33 mouse cellular contexts compared by ENCODE assay signal in genomic region chr4:138425028-138425427, GRCm38 (mm10). TPM values are rescaled to one million over a fixed set of nuclear protein-coding genes. Genes with fewer than 3 reads are reported as not detected.
"Had no signal": no experiment of that assay in that cellular context is flagged by ENCODE, and none has a peak within 500 bp of the region (broad histone marks: within the 10 kb centered on the region; RNA-seq: fewer than 3 reads in every experiment).

No protein-coding gene starts in this region.

- H3K4me1 ChIP-seq: heart, embryonic 10.5 days; heart, embryonic 12.5 days; hindbrain, embryonic 12.5 days; intestine, embryonic 15.5 days; limb, embryonic 10.5 days; limb, embryonic 12.5 days; liver, embryonic 13.5 days; liver, embryonic 15.5 days had no signal

- H3K9me3 ChIP-seq: hindbrain, embryonic 10.5 days; hindbrain, embryonic 12.5 days; intestine, embryonic 15.5 days; limb, embryonic 10.5 days; limb, embryonic 12.5 days; liver, embryonic 13.5 days; liver, embryonic 15.5 days had no signal

- H3K4me3 ChIP-seq: heart, embryonic 10.5 days; heart, embryonic 12.5 days; hindbrain, embryonic 10.5 days; hindbrain, embryonic 12.5 days; intestine, embryonic 15.5 days; layer of hippocampus, adult 2 months; left cerebral cortex, adult 2 months; limb, embryonic 10.5 days; limb, embryonic 12.5 days; liver, embryonic 13.5 days; liver, embryonic 15.5 days had no signal

- ATAC-seq: hindbrain, embryonic 16.5 days; inflammation-experienced regulatory T-cells, adult 6 months; intestine, embryonic 15.5 days; intestine, postnatal 0 days; liver, postnatal 0 days had no signal

- DNase-seq: gastrocnemius, postnatal 10 days; gastrocnemius, postnatal 25 days; heart, postnatal 10 days; heart, postnatal 4 days; kidney, adult 18-20 months; kidney, adult 8-10 months; kidney, postnatal 10 days; kidney, postnatal 25 days; kidney, postnatal 4 days; liver; liver, embryonic 13.5 days; liver, postnatal 0 days had no signal

- H3K36me3 ChIP-seq: heart, embryonic 10.5 days; heart, embryonic 12.5 days; hindbrain, embryonic 10.5 days; hindbrain, embryonic 12.5 days; intestine, embryonic 15.5 days; limb, embryonic 10.5 days; limb, embryonic 12.5 days; liver, embryonic 13.5 days; liver, embryonic 15.5 days had no signal

- H3K9ac ChIP-seq: heart, embryonic 12.5 days; hindbrain, embryonic 12.5 days; hindbrain, embryonic 14.5 days; intestine, embryonic 15.5 days; limb, embryonic 12.5 days; liver, embryonic 13.5 days; liver, embryonic 15.5 days; liver, postnatal 0 days had no signal

- H3K27ac ChIP-seq: heart, embryonic 10.5 days; hindbrain, embryonic 10.5 days; hindbrain, embryonic 12.5 days; hindbrain, embryonic 14.5 days; intestine, embryonic 15.5 days; layer of hippocampus, adult 2 months; left cerebral cortex, adult 2 months; limb, embryonic 10.5 days; limb, embryonic 12.5 days; liver, embryonic 13.5 days; liver, embryonic 15.5 days had no signal

- H3K4me2 ChIP-seq: heart, embryonic 12.5 days; hindbrain, embryonic 12.5 days; hindbrain, embryonic 14.5 days; intestine, embryonic 15.5 days; limb, embryonic 12.5 days; liver, embryonic 11.5 days; liver, embryonic 13.5 days; liver, embryonic 15.5 days had no signal

- H3K27me3 ChIP-seq: intestine, embryonic 15.5 days had no signal

RNA-seq across cellular contexts. Expression of gene Fam43b, which starts 28.7 kb away (rescaled TPM):
- total RNA-seq: gastrocnemius, postnatal 25 days; gastrocnemius, postnatal 4 days; granulocyte monocyte progenitor cell, adult 5-6 weeks; heart, adult 18-20 months; heart, adult 8-10 months; heart, postnatal 10 days; heart, postnatal 4 days had no signal
- polyA plus RNA-seq: heart, embryonic 14.5 days; hindbrain, embryonic 10.5 days; inflammation-experienced regulatory T-cells, adult 6 months; intestine, postnatal 0 days; kidney, embryonic 14.5 days; limb, embryonic 10.5 days; limb, embryonic 12.5 days; liver, embryonic 13.5 days; liver, embryonic 15.5 days; liver, postnatal 0 days had no signal

RNA-seq across cellular contexts. Expression of gene Camk2n1, which starts 29.1 kb away (rescaled TPM):
- total RNA-seq: granulocyte monocyte progenitor cell, adult 5-6 weeks had no signal

RNA-seq across cellular contexts. Expression of gene Cda, which starts 57.2 kb away (rescaled TPM):
- total RNA-seq: granulocyte monocyte progenitor cell, adult 5-6 weeks had no signal
- polyA plus RNA-seq: inflammation-experienced regulatory T-cells, adult 6 months had no signal
